Mouse (Mus musculus) megakaryocyte, embryonic 14.5 days (primary cell): ENCODE data around the gene Klhl31.

ENCODE experiments used
- FLI1 ChIP-seq: IDR thresholded peaks from 2 replicates; pipeline ENCODE4 v1.6.1; 2012; ENCODE audit warnings: low read length, inconsistent platforms, mixed read lengths
- GATA1 ChIP-seq: IDR thresholded peaks from 3 replicates; pipeline ENCODE4 v1.6.1; 2012; ENCODE audit warnings: mixed read lengths, low read length, inconsistent platforms, borderline replicate concordance

GRCm38 (mm10) chr9:77708950-77709349 lies 72.7 kb downstream of the Klhl31 start:
- TF ChIP-seq GATA1 (no peak), FLI1 (no peak)
